Mouse (Mus musculus) liver, postnatal 0 days (tissue): ENCODE data around the gene Smpd2. TPM values are rescaled to one million over a fixed set of nuclear protein-coding genes. Genes with fewer than 3 reads are reported as not detected.

Experiments
- ATAC-seq: fragments of 200-750 bp; cut with Nextera tagmentation; 2 replicates; pipeline ENCODE4 v1.8.0; 2017; ENCODE audit warnings: mild to moderate bottlenecking, moderate library complexity
- DNase-seq: peaks from one replicate; pipeline ENCODE4 v3.0.0-alpha.2; 2016
- H3K27ac ChIP-seq: fragments of 300-500 bp; sonication (generic); 2 replicates; pipeline ENCODE4 v1.5.1; 2014; ENCODE audit warnings: antibody characterized with exemption, moderate library complexity, mild to moderate bottlenecking, low read depth
- H3K27me3 ChIP-seq: fragments of 300-500 bp; sonication (generic); 2 replicates; pipeline ENCODE4 v1.6.1; 2014; ENCODE audit warnings: low read length, control low read depth, mixed read lengths; ENCODE audit not compliant: insufficient read depth
- H3K36me3 ChIP-seq: fragments of 300-500 bp; sonication (generic); replicated peaks from 2 replicates; pipeline ENCODE4 v1.6.1; 2014; ENCODE audit warnings: mild to moderate bottlenecking, control low read depth, low read length, moderate library complexity, mixed read lengths; ENCODE audit not compliant: insufficient read depth
- H3K4me1 ChIP-seq: fragments of 300-500 bp; sonication (generic); 2 replicates; pipeline ENCODE4 v1.6.1; 2014; ENCODE audit warnings: antibody characterized with exemption, mild to moderate bottlenecking, control low read depth; ENCODE audit not compliant: insufficient read depth
- H3K4me2 ChIP-seq: fragments of 300-500 bp; sonication (generic); 2 replicates; pipeline ENCODE4 v1.6.1; 2014; ENCODE audit warnings: low read depth, mild to moderate bottlenecking, low read length, moderate library complexity, mixed read lengths
- H3K4me3 ChIP-seq: fragments of 300-500 bp; sonication (generic); 2 replicates; pipeline ENCODE4 v1.5.1; 2014; ENCODE audit warnings: low read depth, low read length
- H3K9ac ChIP-seq: fragments of 300-500 bp; sonication (generic); replicated peaks from 2 replicates; pipeline ENCODE4 v1.6.1; 2014; ENCODE audit warnings: mild to moderate bottlenecking, moderate library complexity
- H3K9me3 ChIP-seq: fragments of 300-500 bp; sonication (generic); 2 replicates; pipeline ENCODE4 v1.6.1; 2016; ENCODE audit warnings: mild to moderate bottlenecking, control low read depth, low read length, mixed read lengths
- CTCF ChIP-seq: sonication (generic); IDR thresholded peaks from 2 replicates; pipeline ENCODE4 v1.5.1; 2016; ENCODE audit warnings: antibody characterized with exemption, low read depth
- EP300 ChIP-seq: IDR thresholded peaks from 2 replicates; pipeline ENCODE4 v1.6.1; 2016; ENCODE audit warnings: antibody characterized with exemption, low read depth, mild to moderate bottlenecking
- WGBS: fragments of 180-500 bp; shearing (Covaris S2); extraction: QIAGEN DNeasy Blood & Tissue Kit; methylation state at CpG from one replicate; pipeline ENCODE4 v1.1.7; 2014; ENCODE audit not compliant: insufficient replicate concordance; 5-methylcytosine and 5-hydroxymethylcytosine counted together
- polyA plus RNA-seq: library from polyadenylated mRNA; unstranded; fragments of >200 nt; fragmentation: Nextera tagmentation; extraction: Ambion mirVana; gene quantifications from 2 replicates; pipeline ENCODE4 v1.2.1, GENCODE M21; 2015

Gene Smpd2
- polyA plus RNA-seq, 1 experiment from 2014 or later, result 19.7 TPM

DNA sequence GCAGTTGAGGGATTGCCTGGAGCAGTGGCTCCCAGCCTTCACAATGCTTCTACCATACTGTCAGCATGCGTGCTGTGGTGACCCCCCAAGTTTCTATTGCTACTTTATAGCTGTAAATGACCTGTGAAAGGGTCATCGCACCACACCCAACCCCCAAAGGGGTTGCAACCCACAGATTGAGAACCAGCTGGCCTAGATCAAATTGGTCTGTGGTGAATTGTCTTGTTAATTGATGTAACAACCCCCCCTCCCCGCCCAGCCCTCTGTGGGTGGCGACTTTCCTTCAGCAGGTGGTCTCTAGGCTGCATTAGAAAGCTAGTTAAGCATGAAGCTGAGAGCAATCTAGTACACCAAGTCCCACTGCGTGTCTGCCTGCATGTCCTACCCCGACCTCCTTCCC is 22.8 kb downstream of the Smpd2 start:
- DNase-seq (no peak), ATAC-seq (no peak)
- Histone ChIP-seq H3K9ac (no peak overlapping the region), H3K27me3 (no peaks in the 10 kb centered on the region), H3K36me3 (peaks cover 11% of the 10 kb centered on the region), H3K4me3 (no peak overlapping the region), H3K4me1 (no peaks in the 10 kb centered on the region), H3K4me2 (no peak overlapping the region), H3K9me3 (no peaks in the 10 kb centered on the region), H3K27ac (no peak overlapping the region)
- TF ChIP-seq EP300 (no peak), CTCF (no peak)
- WGBS, result 75% methylated on average over 6 of the region's 6 CpGs

DNA sequence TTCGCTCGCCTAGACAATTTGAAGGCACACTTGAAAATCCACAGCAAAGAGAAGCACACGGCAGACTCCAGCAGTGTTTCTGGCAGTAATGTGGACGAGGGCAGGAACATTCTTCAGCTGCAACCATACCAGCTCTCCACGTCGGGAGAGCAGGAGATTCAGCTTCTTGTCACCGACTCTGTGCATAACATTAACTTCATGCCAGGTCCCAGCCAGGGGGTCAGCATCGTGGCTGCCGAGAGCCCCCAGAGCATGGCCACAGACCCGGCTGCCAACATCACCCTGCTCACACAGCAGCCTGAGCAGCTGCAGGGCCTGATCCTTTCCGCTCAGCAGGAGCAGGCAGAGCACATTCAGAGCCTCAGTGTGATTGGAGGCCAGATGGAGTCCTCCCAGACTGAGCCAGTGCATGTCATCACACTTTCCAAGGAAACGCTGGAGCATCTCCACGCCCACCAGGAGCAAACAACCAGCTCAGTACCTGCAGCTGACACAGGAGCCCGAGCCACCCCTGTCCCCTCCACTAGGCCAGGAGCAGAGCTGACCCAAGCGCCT is 25.7 kb downstream of the Smpd2 start:
- Histone ChIP-seq H3K9ac (no peak overlapping the region), H3K9me3 (no peaks in the 10 kb centered on the region), H3K27ac (no peak overlapping the region), H3K4me2 (no peak overlapping the region), H3K27me3 (no peaks in the 10 kb centered on the region), H3K36me3 (peaks cover 16% of the 10 kb centered on the region), H3K4me1 (no peaks in the 10 kb centered on the region), H3K4me3 (no peak overlapping the region)
- no peak for DNase-seq
- no peak for TF ChIP-seq CTCF
- no peak for TF ChIP-seq EP300
- 81% methylated on average over 15 of the region's 15 CpGs for WGBS
- ATAC-seq, result no peak

DNA sequence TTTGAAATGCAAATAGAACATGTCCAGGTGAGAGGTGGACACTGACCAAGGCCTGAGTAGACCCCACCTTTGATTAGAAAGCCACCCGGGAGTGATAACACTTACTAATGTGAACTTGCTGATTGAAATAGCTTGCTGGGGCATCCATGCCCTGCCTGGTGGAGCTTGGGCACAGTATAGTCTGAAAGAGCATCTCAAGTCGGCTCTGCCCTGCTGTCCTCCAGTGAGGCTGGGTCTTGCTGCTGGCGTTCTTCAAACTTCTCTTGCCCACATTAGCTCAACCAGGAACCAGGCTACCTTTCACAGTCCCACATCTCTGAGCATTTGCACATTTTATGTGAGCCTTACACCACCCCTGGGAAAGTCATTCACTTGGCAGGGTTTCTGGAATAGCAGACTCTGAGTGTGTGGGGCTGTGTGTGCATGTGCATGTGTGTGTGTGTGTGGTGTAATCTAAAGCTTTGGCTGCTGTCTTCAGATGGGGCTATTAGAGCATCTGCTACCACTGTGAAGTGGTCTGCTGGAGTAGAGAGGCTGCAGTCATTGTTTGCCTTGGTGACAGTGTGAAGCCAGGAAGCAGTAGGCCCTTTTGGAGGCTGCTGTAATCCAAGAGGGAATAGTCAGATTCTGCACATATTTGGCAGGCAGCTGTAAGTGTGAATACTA is 29.0 kb downstream of the Smpd2 start:
- Histone ChIP-seq H3K4me1 (no peaks in the 10 kb centered on the region), H3K4me2 (no peak overlapping the region), H3K9ac (no peak overlapping the region), H3K27me3 (no peaks in the 10 kb centered on the region), H3K27ac (no peak overlapping the region), H3K4me3 (no peak overlapping the region), H3K9me3 (no peaks in the 10 kb centered on the region), H3K36me3 (peaks cover 26% of the 10 kb centered on the region)
- TF ChIP-seq CTCF, result no peak
- no peak for TF ChIP-seq EP300
- DNase-seq (no peak), ATAC-seq (no peak)
- 77% methylated on average over 3 of the region's 3 CpGs for WGBS

DNA sequence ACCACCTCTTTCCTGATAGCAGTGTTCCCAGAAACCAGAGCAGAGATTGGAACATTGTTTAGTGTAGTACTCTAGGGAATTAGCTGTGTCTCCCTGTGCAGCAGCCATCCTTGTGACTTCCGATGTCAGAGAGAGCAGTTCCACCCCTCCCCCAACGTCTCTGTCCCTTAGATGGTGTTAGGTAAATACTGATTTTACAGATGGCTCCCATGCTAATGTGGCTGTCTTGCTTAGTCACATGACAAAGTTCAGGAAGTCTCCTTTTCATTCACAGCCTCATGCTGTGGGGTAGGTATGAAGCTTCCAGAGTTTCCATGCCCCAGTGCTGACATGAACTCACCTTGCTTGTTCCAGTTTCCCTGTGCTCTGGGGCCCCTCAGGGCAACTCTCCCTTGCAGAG is 29.7 kb downstream of the Smpd2 start:
- Histone ChIP-seq H3K4me1 (no peaks in the 10 kb centered on the region), H3K9ac (no peak overlapping the region), H3K27me3 (no peaks in the 10 kb centered on the region), H3K36me3 (peaks cover 26% of the 10 kb centered on the region), H3K4me3 (no peak overlapping the region), H3K4me2 (no peak overlapping the region), H3K27ac (no peak overlapping the region), H3K9me3 (no peaks in the 10 kb centered on the region)
- WGBS, result 34% methylated on average over 2 of the region's 2 CpGs
- no peak for TF ChIP-seq CTCF
- DNase-seq (no peak), ATAC-seq (no peak)

DNA sequence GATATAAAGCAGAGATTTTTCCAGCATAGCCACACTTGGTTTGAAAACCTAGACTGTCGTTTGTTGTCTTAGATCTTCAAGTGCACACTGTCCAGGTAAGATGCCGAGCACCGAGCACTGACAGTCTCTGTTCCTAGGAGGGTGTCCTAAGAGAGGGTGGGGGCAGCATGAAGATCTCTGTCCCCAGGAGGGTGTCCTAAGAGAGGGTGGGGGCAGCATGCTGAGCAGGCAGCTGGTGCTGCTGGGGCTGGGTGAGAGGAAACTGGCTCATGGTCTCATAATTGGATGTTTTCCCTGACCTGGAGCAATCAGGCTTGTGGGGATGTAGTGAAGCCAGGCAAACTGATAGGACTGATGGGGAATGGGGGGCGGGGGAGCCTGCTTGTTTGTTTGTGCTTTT is 30.2 kb downstream of the Smpd2 start:
- no peak overlapping the region for H3K9ac ChIP-seq
- TF ChIP-seq CTCF (no peak), EP300 (no peak)
- H3K4me3 ChIP-seq, result no peak overlapping the region
- no peaks in the 10 kb centered on the region for H3K9me3 ChIP-seq
- ATAC-seq (no peak), DNase-seq (no peak)
- no peaks in the 10 kb centered on the region for H3K27me3 ChIP-seq
- H3K27ac ChIP-seq, result no peak overlapping the region
- peaks cover 30% of the 10 kb centered on the region for H3K36me3 ChIP-seq
- 83% methylated on average over 4 of the region's 4 CpGs for WGBS
- H3K4me2 ChIP-seq, result no peak overlapping the region
- no peaks in the 10 kb centered on the region for H3K4me1 ChIP-seq

DNA sequence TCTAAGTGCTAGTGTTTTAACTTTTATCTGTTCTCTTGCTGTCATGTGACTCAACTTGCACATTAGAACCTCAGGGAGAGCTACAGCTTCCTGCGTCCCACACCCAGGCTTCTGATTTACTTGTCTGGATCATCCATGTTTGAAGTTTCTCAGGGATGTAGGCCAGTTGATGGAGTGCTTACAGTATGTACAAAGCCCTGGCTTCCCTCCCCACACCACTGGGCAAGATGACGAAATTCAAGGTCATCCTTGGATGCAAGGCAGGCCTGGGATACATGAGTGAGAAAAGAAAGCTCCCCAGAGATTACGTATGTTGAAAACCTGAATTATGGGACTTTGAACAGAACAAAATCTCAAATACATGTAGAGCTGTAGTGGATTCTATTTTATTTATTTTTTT is 37.4 kb downstream of the Smpd2 start:
- peaks cover 15% of the 10 kb centered on the region for H3K4me1 ChIP-seq

More for the DNA sequence above, 37.4 kb downstream of the Smpd2 start:
- Histone ChIP-seq H3K27me3 (no peaks in the 10 kb centered on the region), H3K27ac (no peak overlapping the region), H3K4me2 (no peak overlapping the region), H3K9ac (no peak overlapping the region), H3K36me3 (peaks cover 18% of the 10 kb centered on the region), H3K9me3 (no peaks in the 10 kb centered on the region), H3K4me3 (no peak overlapping the region)
- ATAC-seq (no peak), DNase-seq (no peak)
- TF ChIP-seq EP300, result no peak
- no peak for TF ChIP-seq CTCF
- WGBS, result 79% methylated on average over 3 of the region's 3 CpGs
